Mouse (Mus musculus): ENCODE results near the gene Gm49355.
"Not testable (repeated sequence)": the region's sequence is repeated elsewhere in the genome, so short reads cannot be mapped to it uniquely, and the experiment has no call there.

The Gm49355 gene

GRCm38 (mm10) chr14:12283641-12284040 lies at the start of gene Gm49355:
Gene Gm49355, plus strand, starts transcription at chr14:12283976.
- no peak for DNase-seq

GRCm38 (mm10) chr14:12243726-12244125 lies 40.0 kb upstream of the Gm49355 start:
- no peak for DNase-seq

GRCm38 (mm10) chr14:12276031-12276430 lies 7.7 kb upstream of the Gm49355 start:
- DNase-seq: no peak

GRCm38 (mm10) chr14:12284141-12284912 lies 551 bp downstream of the Gm49355 start, which contains the start of gene 3830406C13Rik:
Gene 3830406C13Rik, plus strand, starts transcription at chr14:12284173.
- peak; percentile 93 for DNase-seq

- not testable (repeated sequence) for DNase-seq
Observed at GRCm38 (mm10) chr14:12289747-12290146, 6.0 kb downstream of the Gm49355 start.

GRCm38 (mm10) chr14:12296391-12296790 lies 12.6 kb downstream of the Gm49355 start:
- DNase-seq: no peak

- no peak for DNase-seq
Observed at GRCm38 (mm10) chr14:12299171-12299570, 15.4 kb downstream of the Gm49355 start.

- DNase-seq: peak; percentile 47
Observed at GRCm38 (mm10) chr14:12299654-12300053, 15.9 kb downstream of the Gm49355 start.

- DNase-seq: no peak
Observed at GRCm38 (mm10) chr14:12300275-12300674, 16.5 kb downstream of the Gm49355 start.

- peak; percentile 37 for DNase-seq
Observed at GRCm38 (mm10) chr14:12300677-12301076, 16.9 kb downstream of the Gm49355 start.

GRCm38 (mm10) chr14:12303106-12303505 lies 19.3 kb downstream of the Gm49355 start:
- no peak for DNase-seq

GRCm38 (mm10) chr14:12333622-12334021 lies 49.8 kb downstream of the Gm49355 start:
- no peak for DNase-seq

- DNase-seq: peak; percentile 39
Observed at GRCm38 (mm10) chr14:12334925-12335324, 51.1 kb downstream of the Gm49355 start.

- peak; percentile 97 for DNase-seq
Observed at GRCm38 (mm10) chr14:12337421-12337997, 53.7 kb downstream of the Gm49355 start.

- DNase-seq: peak; percentile 98
Observed at GRCm38 (mm10) chr14:12337998-12338809, 54.4 kb downstream of the Gm49355 start.

GRCm38 (mm10) chr14:12338811-12339565 lies 55.2 kb downstream of the Gm49355 start:
- peak; percentile 39 for DNase-seq

GRCm38 (mm10) chr14:12340238-12341074 lies 56.7 kb downstream of the Gm49355 start:
- DNase-seq: peak; percentile 54

- DNase-seq: peak; percentile 93
Observed at GRCm38 (mm10) chr14:12341075-12341788, 57.5 kb downstream of the Gm49355 start.

GRCm38 (mm10) chr14:12341789-12342457 lies 58.1 kb downstream of the Gm49355 start:
- peak; percentile 66 for DNase-seq

GRCm38 (mm10) chr14:12342458-12343131 lies 58.8 kb downstream of the Gm49355 start:
- peak; percentile 80 for DNase-seq
